Mouse (Mus musculus): ENCODE measurements around the gene Fam13a. TPM values are rescaled to one million over a fixed set of nuclear protein-coding genes. Genes with fewer than 3 reads are reported as not detected.

The Fam13a gene
- total RNA-seq, 1 experiment from 2014 or later = 64.0 TPM

Other genes with a start within 250 kb of the Fam13a start
- gene Herc3, start 193.1 kb downstream of the Fam13a start, total RNA-seq (2021) = 29.7 and 40.5 TPM in 2 replicates
- gene Nap1l5, start 117.5 kb downstream of the Fam13a start, total RNA-seq (2021) = 33.5 TPM in 2 replicates
- 19.3 and 20.0 TPM in 2 replicates for gene Tigd2, start 184.3 kb upstream of the Fam13a start, total RNA-seq (2021)